Mouse (Mus musculus) hindbrain, embryonic 15.5 days (tissue): ENCODE results near the gene Ece1. TPM values are rescaled to one million over a fixed set of nuclear protein-coding genes. Genes with fewer than 3 reads are reported as not detected.
A peak's percentile ranks its signal among the peaks of the same experiment; 100 is the strongest.

ENCODE experiments used
- ATAC-seq: fragments of 200-750 bp; cut with Nextera tagmentation; 2 replicates; pipeline ENCODE4 v1.8.0; 2017; ENCODE audit warnings: low read depth, moderate number of reproducible peaks, moderate TSS enrichment; ENCODE audit not compliant: low FRiP score
- H3K27ac ChIP-seq: fragments of 300-500 bp; sonication (generic); replicated peaks from 2 replicates; pipeline ENCODE4 v1.5.1; 2015; ENCODE audit warnings: mild to moderate bottlenecking, inconsistent platforms
- H3K27me3 ChIP-seq: fragments of 300-500 bp; sonication (generic); 2 replicates; pipeline ENCODE4 v1.6.1; 2015; ENCODE audit warnings: control low read depth, inconsistent platforms
- H3K36me3 ChIP-seq: fragments of 300-500 bp; sonication (generic); 2 replicates; pipeline ENCODE4 v1.6.1; 2015; ENCODE audit warnings: control low read depth, inconsistent platforms
- H3K4me1 ChIP-seq: fragments of 300-500 bp; sonication (generic); replicated peaks from 2 replicates; pipeline ENCODE4 v1.6.1; 2015; ENCODE audit warnings: control low read depth, inconsistent platforms
- H3K4me2 ChIP-seq: fragments of 300-500 bp; sonication (generic); 2 replicates; pipeline ENCODE4 v1.6.1; 2015; ENCODE audit warnings: moderate library complexity, mild to moderate bottlenecking, inconsistent platforms
- H3K4me3 ChIP-seq: fragments of 300-500 bp; sonication (generic); 2 replicates; pipeline ENCODE4 v1.5.1; 2015; ENCODE audit warnings: mild to moderate bottlenecking, inconsistent platforms
- H3K9ac ChIP-seq: fragments of 300-500 bp; sonication (generic); 2 replicates; pipeline ENCODE4 v1.6.1; 2015; ENCODE audit warnings: inconsistent platforms
- H3K9me3 ChIP-seq: fragments of 300-500 bp; sonication (generic); 2 replicates; pipeline ENCODE4 v1.6.1; 2016; ENCODE audit warnings: control low read depth, inconsistent platforms
- whole genome bisulfite sequencing: fragments of 180-500 bp; shearing (Covaris S2); methylation state at CpG from one replicate; pipeline ENCODE4 v1.1.7; 2015; 5-methylcytosine and 5-hydroxymethylcytosine counted together
- polyA plus RNA-seq: library from polyadenylated mRNA; unstranded; fragments of >200 nt; fragmentation: Nextera tagmentation; extraction: Ambion mirVana; gene quantifications from 2 replicates; pipeline ENCODE4 v1.2.1, GENCODE M21; 2015

Gene Ece1
- polyA plus RNA-seq, 1 experiment from 2014 or later, result 24.8 TPM

DNA sequence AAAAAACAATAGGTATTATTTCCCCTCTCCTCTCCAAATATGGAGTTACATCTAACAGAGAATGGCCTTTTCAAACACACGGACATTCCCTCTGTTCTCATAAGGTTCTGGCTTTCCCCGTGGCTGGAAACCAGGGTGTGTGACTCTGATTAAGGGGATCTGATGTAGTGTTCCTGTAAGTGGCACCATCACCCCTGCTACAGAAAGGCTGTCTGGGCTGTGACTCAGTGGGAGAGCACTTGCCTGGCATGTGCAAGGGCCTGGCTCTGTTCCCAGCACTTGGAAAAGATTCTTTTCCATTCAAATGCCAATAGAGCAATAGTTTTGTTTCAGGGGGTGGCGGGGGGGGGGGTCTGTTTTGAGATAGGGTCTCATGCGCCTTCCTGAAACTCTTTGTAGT, 63.1 kb downstream of the Ece1 start:
- Histone ChIP-seq H3K36me3 (peaks cover 8% of the 10 kb centered on the region; the same call in 1 of the 2 replicates), H3K27ac (no peak overlapping the region), H3K4me1 (peaks cover 12% of the 10 kb centered on the region), H3K9me3 (no peaks in the 10 kb centered on the region), H3K4me3 (no peak overlapping the region), H3K9ac (no peak overlapping the region), H3K4me2 (no peak overlapping the region), H3K27me3 (no peaks in the 10 kb centered on the region)
- WGBS, result 56% methylated on average over 4 of the region's 4 CpGs
- ATAC-seq, result no peak

DNA sequence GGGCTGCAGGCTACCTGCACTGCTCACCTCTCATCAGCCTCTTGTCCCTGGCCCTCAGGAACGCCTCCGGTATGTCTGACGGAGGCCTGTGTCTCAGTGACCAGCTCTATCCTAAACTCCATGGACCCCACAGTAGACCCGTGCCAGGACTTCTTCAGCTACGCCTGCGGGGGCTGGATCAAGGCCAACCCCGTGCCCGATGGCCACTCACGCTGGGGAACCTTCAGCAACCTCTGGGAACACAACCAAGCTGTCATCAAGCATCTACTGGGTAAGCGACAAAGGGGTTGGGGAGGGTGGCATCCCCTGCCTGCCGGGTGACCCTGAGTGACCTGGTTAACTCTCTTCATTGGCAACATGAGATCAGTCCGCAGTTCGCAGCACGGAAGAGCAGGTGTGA, 64.1 kb downstream of the Ece1 start:
- ATAC-seq, result no peak
- no peak overlapping the region for H3K9ac ChIP-seq
- H3K36me3 ChIP-seq, result peaks cover 8% of the 10 kb centered on the region; the same call in 1 of the 2 replicates
- H3K4me3 ChIP-seq, result no peak overlapping the region
- H3K4me2 ChIP-seq, result no peak overlapping the region
- WGBS, result 73% methylated on average over 14 of the region's 14 CpGs
- H3K9me3 ChIP-seq, result no peaks in the 10 kb centered on the region
- no peaks in the 10 kb centered on the region for H3K27me3 ChIP-seq
- no peak overlapping the region for H3K27ac ChIP-seq
- peaks cover 21% of the 10 kb centered on the region for H3K4me1 ChIP-seq

DNA sequence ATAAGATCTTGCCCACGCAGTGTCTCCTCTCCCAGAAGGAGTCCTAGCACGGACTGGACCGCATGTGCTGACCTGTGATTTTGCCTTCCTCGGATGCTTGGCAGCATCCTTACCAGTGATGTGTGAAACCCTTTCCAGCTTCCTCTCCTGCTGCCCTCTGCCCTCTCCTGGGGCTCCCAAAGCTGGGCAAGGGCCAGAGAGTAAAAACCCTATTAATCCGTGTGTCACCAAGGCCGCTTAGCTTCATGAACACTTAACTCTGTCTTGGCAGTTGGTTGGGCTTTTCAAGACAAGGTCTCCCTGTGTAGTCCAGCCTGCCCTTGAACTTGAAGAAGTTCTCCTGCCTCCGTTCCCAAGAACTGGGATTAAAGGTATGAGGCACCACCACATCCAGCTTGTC, 65.1 kb downstream of the Ece1 start:
- Histone ChIP-seq H3K27ac (no peak overlapping the region), H3K36me3 (peaks cover 8% of the 10 kb centered on the region; the same call in 1 of the 2 replicates), H3K4me1 (peaks cover 27% of the 10 kb centered on the region), H3K4me3 (no peak overlapping the region), H3K4me2 (no peak overlapping the region), H3K9ac (no peak overlapping the region), H3K9me3 (no peaks in the 10 kb centered on the region), H3K27me3 (no peaks in the 10 kb centered on the region)
- ATAC-seq, result no peak
- WGBS, result 74% methylated on average over 7 of the region's 7 CpGs

GRCm38 (mm10) chr4:137927741-137928535, 65.9 kb downstream of the Ece1 start:
- Histone ChIP-seq H3K27ac (no peak overlapping the region), H3K27me3 (no peaks in the 10 kb centered on the region), H3K9me3 (no peaks in the 10 kb centered on the region), H3K9ac (no peak overlapping the region), H3K4me1 (peaks cover 30% of the 10 kb centered on the region), H3K4me2 (no peak overlapping the region), H3K4me3 (no peak overlapping the region), H3K36me3 (peaks cover 8% of the 10 kb centered on the region; the same call in 1 of the 2 replicates)
- 86% methylated on average over 12 of the region's 12 CpGs for WGBS
- ATAC-seq, result no peak

DNA sequence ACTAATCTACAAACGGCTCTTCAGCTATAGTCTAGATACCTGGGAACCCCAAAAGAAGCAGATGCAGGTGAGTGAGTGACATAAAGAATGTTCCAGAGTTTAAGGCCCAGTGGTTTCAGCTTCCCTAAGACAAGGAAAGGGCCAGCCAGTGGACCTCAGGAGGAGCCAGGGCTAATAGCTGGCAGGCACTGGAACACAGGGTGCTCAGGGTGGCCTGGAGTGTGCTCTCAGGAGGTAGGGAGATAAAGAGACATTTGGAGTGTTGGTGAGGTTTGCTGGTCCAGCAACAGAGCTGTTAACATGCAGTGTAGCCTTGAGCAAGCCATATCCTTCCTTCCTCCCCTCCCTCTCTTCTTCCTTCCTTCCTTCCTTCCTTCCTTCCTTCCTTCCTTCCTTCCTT, 66.8 kb downstream of the Ece1 start:
- no peak overlapping the region for H3K4me2 ChIP-seq
- H3K9ac ChIP-seq, result no peak overlapping the region
- WGBS, result 86% methylated on average over 1 of the region's 1 CpGs
- ATAC-seq, result no peak
- H3K4me1 ChIP-seq, result peaks cover 30% of the 10 kb centered on the region
- H3K27me3 ChIP-seq, result no peaks in the 10 kb centered on the region
- H3K36me3 ChIP-seq, result peaks cover 8% of the 10 kb centered on the region; the same call in 1 of the 2 replicates
- no peak overlapping the region for H3K4me3 ChIP-seq
- no peak overlapping the region for H3K27ac ChIP-seq
- H3K9me3 ChIP-seq, result no peaks in the 10 kb centered on the region

DNA sequence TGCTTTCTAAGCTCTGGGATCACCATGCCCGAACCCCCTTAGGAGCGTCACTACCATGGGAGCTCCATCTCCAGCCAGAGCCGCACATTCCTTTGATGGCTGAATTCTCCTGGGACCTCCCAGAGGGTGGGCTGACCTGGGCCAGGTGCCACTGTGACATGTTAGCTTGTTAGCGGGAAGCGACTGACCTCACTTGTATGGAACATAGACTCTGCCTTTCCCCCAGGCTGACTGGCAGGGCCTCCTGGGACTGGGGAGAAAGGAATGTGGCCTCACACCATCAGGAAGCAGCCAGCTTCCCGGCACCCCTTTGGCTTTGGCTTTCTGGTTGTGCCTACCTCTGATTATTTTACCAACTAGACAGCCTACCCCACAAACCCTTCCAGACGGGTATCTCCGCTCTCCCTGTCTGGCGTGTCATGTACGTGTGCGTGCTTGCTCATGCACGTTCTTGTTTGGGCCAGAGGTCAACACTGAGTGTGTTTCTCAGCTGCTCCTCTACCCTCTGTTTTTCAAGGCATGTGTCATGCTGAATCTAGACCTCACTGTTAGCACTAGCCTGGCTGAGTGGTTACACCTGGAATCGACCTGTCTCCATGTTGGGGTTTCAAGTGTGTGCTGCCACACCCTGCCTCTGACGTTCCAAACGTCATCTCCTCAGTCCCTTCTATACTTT, 67.4 kb downstream of the Ece1 start:
- Histone ChIP-seq H3K4me3 (no peak overlapping the region), H3K4me1 (peaks cover 30% of the 10 kb centered on the region), H3K9ac (no peak overlapping the region), H3K4me2 (no peak overlapping the region), H3K27ac (no peak overlapping the region), H3K9me3 (no peaks in the 10 kb centered on the region), H3K36me3 (peaks cover 10% of the 10 kb centered on the region; the same call in 1 of the 2 replicates), H3K27me3 (no peaks in the 10 kb centered on the region)
- WGBS, result 75% methylated on average over 15 of the region's 15 CpGs
- ATAC-seq, result no peak

DNA sequence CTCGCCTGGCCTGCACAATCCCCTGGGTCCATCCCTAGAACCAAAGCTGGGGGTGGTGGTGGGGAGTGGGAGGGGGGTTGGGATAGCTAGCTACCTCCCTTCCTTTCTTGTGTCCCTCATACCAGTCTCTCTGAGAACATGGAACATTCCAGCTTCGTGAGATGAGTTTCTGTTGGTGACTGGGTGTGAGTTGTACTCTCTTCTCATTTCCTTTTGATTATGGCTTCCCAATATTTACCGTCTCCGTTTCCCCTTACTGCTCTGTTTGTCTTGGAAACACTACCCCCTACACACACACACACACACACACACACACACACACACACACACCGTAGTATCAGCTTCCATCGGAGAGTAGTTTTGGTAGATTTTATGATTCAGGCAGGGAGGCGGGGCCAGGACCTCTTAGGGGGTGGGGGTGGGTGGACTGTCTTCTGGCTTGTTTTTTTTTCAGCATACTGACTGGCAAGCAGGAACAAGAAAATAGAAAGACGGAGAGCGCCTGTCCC, 68.5 kb downstream of the Ece1 start:
- no peak for ATAC-seq
- Histone ChIP-seq H3K4me2 (no peak overlapping the region), H3K9me3 (no peaks in the 10 kb centered on the region), H3K4me3 (no peak overlapping the region), H3K9ac (no peak overlapping the region), H3K4me1 (peaks cover 30% of the 10 kb centered on the region), H3K36me3 (peaks cover 13% of the 10 kb centered on the region; the same call in 1 of the 2 replicates), H3K27ac (peak overlapping the region; percentile 52), H3K27me3 (no peaks in the 10 kb centered on the region)
- 23% methylated on average over 9 of the region's 9 CpGs for WGBS

DNA sequence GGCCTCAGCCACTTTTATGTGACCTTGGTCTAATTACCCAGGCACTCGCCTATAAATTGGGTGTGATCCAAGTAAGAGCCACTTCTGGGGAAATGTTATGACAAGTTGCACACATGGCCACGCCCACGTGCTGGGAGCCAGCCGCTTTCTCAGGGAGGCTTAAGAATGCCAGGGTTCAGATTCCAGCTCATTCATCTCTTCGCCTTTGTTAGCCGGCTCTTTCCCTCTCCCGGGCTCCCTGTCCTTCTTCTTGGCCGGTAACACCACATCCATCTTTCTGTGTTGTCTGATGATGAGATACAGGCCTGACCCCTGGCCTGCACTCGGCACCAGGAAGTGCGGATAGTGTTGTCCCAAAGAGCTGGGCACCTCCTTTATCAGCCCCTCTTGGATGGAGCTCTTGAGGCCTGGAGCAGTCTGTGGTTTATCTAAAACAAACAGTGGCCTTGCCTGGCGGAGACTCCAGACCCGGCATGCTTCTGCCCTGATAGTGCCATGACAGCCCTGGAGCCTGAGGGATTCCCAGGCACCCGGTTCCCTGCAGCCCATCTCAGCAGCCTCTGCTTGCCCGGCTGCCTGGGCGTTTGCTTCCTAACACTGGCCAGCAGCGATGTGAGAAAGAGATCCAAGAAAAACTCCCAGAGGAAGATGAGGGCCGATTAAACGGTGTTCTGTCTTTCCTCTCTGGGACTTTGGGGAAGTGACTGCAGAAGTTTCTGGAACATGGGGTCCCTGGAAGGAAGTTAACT, 69.1 kb downstream of the Ece1 start:
- Histone ChIP-seq H3K4me3 (no peak overlapping the region), H3K27me3 (no peaks in the 10 kb centered on the region), H3K9me3 (no peaks in the 10 kb centered on the region), H3K27ac (peak overlapping the region; percentile 52), H3K4me1 (peaks cover 26% of the 10 kb centered on the region), H3K4me2 (no peak overlapping the region), H3K9ac (no peak overlapping the region), H3K36me3 (peaks cover 16% of the 10 kb centered on the region; the same call in 1 of the 2 replicates)
- WGBS, result 15% methylated on average over 18 of the region's 18 CpGs
- ATAC-seq, result peak; percentile 36; the same call in 1 of the 2 replicates

- Histone ChIP-seq H3K27me3 (no peaks in the 10 kb centered on the region), H3K9ac (no peak overlapping the region), H3K27ac (no peak overlapping the region), H3K4me3 (no peak overlapping the region), H3K4me1 (peaks cover 23% of the 10 kb centered on the region), H3K36me3 (peaks cover 17% of the 10 kb centered on the region), H3K9me3 (no peaks in the 10 kb centered on the region), H3K4me2 (no peak overlapping the region)
- 41% methylated on average over 6 of the region's 6 CpGs for WGBS
- no peak for ATAC-seq
Measured at GRCm38 (mm10) chr4:137932554-137933178, 70.6 kb downstream of the Ece1 start.

- H3K27me3 ChIP-seq, result no peaks in the 10 kb centered on the region
- H3K9ac ChIP-seq, result no peak overlapping the region
- no peak for ATAC-seq
- peaks cover 18% of the 10 kb centered on the region for H3K36me3 ChIP-seq
- no peaks in the 10 kb centered on the region for H3K9me3 ChIP-seq
- no peak overlapping the region for H3K4me3 ChIP-seq
- H3K27ac ChIP-seq, result no peak overlapping the region
- H3K4me1 ChIP-seq, result peaks cover 19% of the 10 kb centered on the region
- 62% methylated on average over 5 of the region's 5 CpGs for WGBS
- H3K4me2 ChIP-seq, result no peak overlapping the region
Measured at GRCm38 (mm10) chr4:137933328-137933727, 71.3 kb downstream of the Ece1 start.

- Histone ChIP-seq H3K9ac (no peak overlapping the region), H3K4me1 (peaks cover 25% of the 10 kb centered on the region), H3K27me3 (no peaks in the 10 kb centered on the region), H3K36me3 (peaks cover 21% of the 10 kb centered on the region), H3K4me3 (no peak overlapping the region), H3K4me2 (no peak overlapping the region), H3K9me3 (no peaks in the 10 kb centered on the region), H3K27ac (no peak overlapping the region)
- WGBS, result 90% methylated on average over 4 of the region's 4 CpGs
- no peak for ATAC-seq
Measured at GRCm38 (mm10) chr4:137936134-137936533, 74.1 kb downstream of the Ece1 start.
